Mouse (Mus musculus) heart, embryonic 15.5 days (tissue): ENCODE data around the gene Gm47995. TPM values are rescaled to one million over a fixed set of nuclear protein-coding genes. Genes with fewer than 3 reads are reported as not detected.
"Not testable (repeated sequence)": the region's sequence is repeated elsewhere in the genome, so short reads cannot be mapped to it uniquely, and the experiment has no call there.

Experiments
- ATAC-seq: fragments of 200-750 bp; cut with Nextera tagmentation; replicated peaks from 2 replicates; pipeline ENCODE4 v1.8.0; 2017; ENCODE audit warnings: low read depth, moderate TSS enrichment; ENCODE audit not compliant: insufficient number of reproducible peaks, insufficient read depth, low FRiP score
- H3K27ac ChIP-seq: fragments of 300-500 bp; sonication (generic); 2 replicates; pipeline ENCODE4 v1.5.1; 2015; ENCODE audit warnings: mild to moderate bottlenecking, inconsistent platforms
- H3K27me3 ChIP-seq: fragments of 300-500 bp; sonication (generic); 2 replicates; pipeline ENCODE4 v1.6.1; 2015; ENCODE audit warnings: inconsistent platforms
- H3K36me3 ChIP-seq: fragments of 300-500 bp; sonication (generic); 2 replicates; pipeline ENCODE4 v1.6.1; 2015; ENCODE audit warnings: mild to moderate bottlenecking, inconsistent platforms
- H3K4me1 ChIP-seq: fragments of 300-500 bp; sonication (generic); replicated peaks from 2 replicates; pipeline ENCODE4 v1.6.1; 2015; ENCODE audit warnings: inconsistent platforms
- H3K4me2 ChIP-seq: fragments of 300-500 bp; sonication (generic); 2 replicates; pipeline ENCODE4 v1.6.1; 2015; ENCODE audit warnings: inconsistent platforms, mild to moderate bottlenecking, moderate library complexity
- H3K4me3 ChIP-seq: fragments of 300-500 bp; sonication (generic); 2 replicates; pipeline ENCODE4 v1.5.1; 2015; ENCODE audit warnings: mild to moderate bottlenecking, inconsistent platforms
- H3K9ac ChIP-seq: fragments of 300-500 bp; sonication (generic); 2 replicates; pipeline ENCODE4 v1.6.1; 2015; ENCODE audit warnings: mild to moderate bottlenecking, inconsistent platforms
- H3K9me3 ChIP-seq: fragments of 300-500 bp; sonication (generic); replicated peaks from 2 replicates; pipeline ENCODE4 v1.6.1; 2016; ENCODE audit warnings: inconsistent platforms
- WGBS: fragments of 180-500 bp; shearing (Covaris S2); methylation state at CpG from one replicate; pipeline ENCODE4 v1.1.7; 2015; ENCODE audit warnings: mixed read lengths; 5-methylcytosine and 5-hydroxymethylcytosine counted together
- polyA plus RNA-seq: library from polyadenylated mRNA; unstranded; fragments of >200 nt; fragmentation: Nextera tagmentation; extraction: Ambion mirVana; gene quantifications from 2 replicates; pipeline ENCODE4 v1.2.1, GENCODE M21; 2015

The Gm47995 gene
- polyA plus RNA-seq, result not detected in 2 replicates

GRCm38 (mm10) chr1:151198120-151198519 lies at the start of gene Gm47995:
Gene Gm47995 (plus strand): TSS chr1:151198448.
- H3K36me3 ChIP-seq, H3K27me3 ChIP-seq, H3K9me3 ChIP-seq, H3K9ac ChIP-seq, ATAC-seq, H3K4me3 ChIP-seq, H3K27ac ChIP-seq, H3K4me1 ChIP-seq, H3K4me2 ChIP-seq: not testable (repeated sequence)
- WGBS, result 73% methylated on average over 3 of the region's 4 CpGs

GRCm38 (mm10) chr1:151150211-151150610 lies 48.0 kb upstream of the Gm47995 start:
- H3K27ac ChIP-seq, result no peak overlapping the region
- no peak for ATAC-seq
- H3K27me3 ChIP-seq, result no peaks in the 10 kb centered on the region
- H3K4me1 ChIP-seq, result peaks cover 9% of the 10 kb centered on the region
- 85% methylated on average over 7 of the region's 7 CpGs for WGBS
- no peak overlapping the region for H3K4me2 ChIP-seq
- H3K4me3 ChIP-seq, result no peak overlapping the region
- no peaks in the 10 kb centered on the region for H3K9me3 ChIP-seq
- H3K9ac ChIP-seq, result no peak overlapping the region
- no peaks in the 10 kb centered on the region for H3K36me3 ChIP-seq

GRCm38 (mm10) chr1:151151089-151151488 lies 47.2 kb upstream of the Gm47995 start:
- Histone ChIP-seq H3K4me2 (no peak overlapping the region), H3K36me3 (no peaks in the 10 kb centered on the region), H3K27me3 (no peaks in the 10 kb centered on the region), H3K27ac (no peak overlapping the region), H3K9ac (no peak overlapping the region), H3K9me3 (no peaks in the 10 kb centered on the region), H3K4me3 (no peak overlapping the region), H3K4me1 (peaks cover 8% of the 10 kb centered on the region)
- WGBS, result 77% methylated on average over 2 of the region's 2 CpGs
- no peak for ATAC-seq

GRCm38 (mm10) chr1:151153056-151153652 lies 45.1 kb upstream of the Gm47995 start:
- Histone ChIP-seq H3K4me3 (no peak overlapping the region), H3K9me3 (no peaks in the 10 kb centered on the region), H3K27ac (peak overlapping the region; percentile 76), H3K36me3 (no peaks in the 10 kb centered on the region), H3K4me2 (no peak overlapping the region), H3K27me3 (no peaks in the 10 kb centered on the region), H3K9ac (no peak overlapping the region), H3K4me1 (peaks cover 16% of the 10 kb centered on the region)
- peak; percentile 72; the same call in 1 of the 2 replicates for ATAC-seq
- 31% methylated on average over 6 of the region's 6 CpGs for WGBS

- not testable (repeated sequence) for H3K27me3 ChIP-seq, ATAC-seq
- 84% methylated on average over 9 of the region's 9 CpGs for WGBS
Measured at GRCm38 (mm10) chr1:151154131-151154530, 44.1 kb upstream of the Gm47995 start.

GRCm38 (mm10) chr1:151156129-151156528 lies 42.1 kb upstream of the Gm47995 start:
- Histone ChIP-seq H3K27me3 (no peaks in the 10 kb centered on the region), H3K27ac (peak overlapping the region; percentile 48; the same call in 1 of the 2 replicates), H3K9ac (no peak overlapping the region), H3K4me2 (no peak overlapping the region), H3K4me3 (no peak overlapping the region), H3K36me3 (no peaks in the 10 kb centered on the region), H3K4me1 (peaks cover 16% of the 10 kb centered on the region), H3K9me3 (no peaks in the 10 kb centered on the region)
- no peak for ATAC-seq
- WGBS, result 91% methylated on average over 3 of the region's 3 CpGs

More at GRCm38 (mm10) chr1:151154131-151154530, 44.1 kb upstream of the Gm47995 start:
- Histone ChIP-seq H3K4me1 (peaks cover 16% of the 10 kb centered on the region), H3K27ac (0 out of 2 replicates have a peak overlapping the region, but pooled peaks have one; percentile 76)
- H3K4me3 ChIP-seq, H3K36me3 ChIP-seq, H3K9me3 ChIP-seq, H3K4me2 ChIP-seq, H3K9ac ChIP-seq: not testable (repeated sequence)

- Histone ChIP-seq H3K4me3 (no peak overlapping the region), H3K36me3 (no peaks in the 10 kb centered on the region), H3K27me3 (no peaks in the 10 kb centered on the region), H3K9ac (no peak overlapping the region), H3K9me3 (no peaks in the 10 kb centered on the region), H3K27ac (peak overlapping the region; percentile 48; the same call in 1 of the 2 replicates), H3K4me2 (no peak overlapping the region), H3K4me1 (peaks cover 16% of the 10 kb centered on the region)
- 0 out of 2 replicates have a peak, but pooled peaks have one; percentile 39 for ATAC-seq
- WGBS, result 30% methylated on average over 7 of the region's 7 CpGs
Measured at GRCm38 (mm10) chr1:151156777-151157632, 41.2 kb upstream of the Gm47995 start.

- Histone ChIP-seq H3K4me1 (peaks cover 11% of the 10 kb centered on the region), H3K9ac (no peak overlapping the region), H3K9me3 (no peaks in the 10 kb centered on the region), H3K4me3 (no peak overlapping the region), H3K27ac (no peak overlapping the region), H3K36me3 (no peaks in the 10 kb centered on the region), H3K4me2 (no peak overlapping the region), H3K27me3 (no peaks in the 10 kb centered on the region)
- WGBS, result 85% methylated on average over 9 of the region's 9 CpGs
- ATAC-seq, result no peak
Measured at GRCm38 (mm10) chr1:151157963-151158856, 40.0 kb upstream of the Gm47995 start.

GRCm38 (mm10) chr1:151158857-151159510 lies 39.3 kb upstream of the Gm47995 start:
- no peak overlapping the region for H3K4me3 ChIP-seq
- WGBS, result 89% methylated on average over 2 of the region's 2 CpGs
- H3K4me1 ChIP-seq, result peaks cover 11% of the 10 kb centered on the region
- no peak for ATAC-seq
- H3K4me2 ChIP-seq, result no peak overlapping the region
- no peaks in the 10 kb centered on the region for H3K27me3 ChIP-seq
- no peaks in the 10 kb centered on the region for H3K9me3 ChIP-seq
- H3K9ac ChIP-seq, result no peak overlapping the region
- H3K27ac ChIP-seq, result no peak overlapping the region
- H3K36me3 ChIP-seq, result no peaks in the 10 kb centered on the region

GRCm38 (mm10) chr1:151166031-151166430 lies 32.2 kb upstream of the Gm47995 start:
- Histone ChIP-seq H3K4me2 (no peak overlapping the region), H3K27ac (no peak overlapping the region), H3K9ac (no peak overlapping the region), H3K27me3 (no peaks in the 10 kb centered on the region), H3K36me3 (no peaks in the 10 kb centered on the region), H3K4me3 (no peak overlapping the region), H3K4me1 (peaks cover 3% of the 10 kb centered on the region; the same call in 1 of the 2 replicates), H3K9me3 (no peaks in the 10 kb centered on the region)
- ATAC-seq, result no peak
- WGBS, result 46% methylated on average over 8 of the region's 8 CpGs
